Mouse (Mus musculus) heart, postnatal 0 days (tissue): ENCODE data around the gene Nrgn.

ENCODE experiments used
- CTCF ChIP-seq: IDR thresholded peaks from 2 replicates; pipeline ENCODE4 v1.5.1; 2016; ENCODE audit warnings: antibody characterized with exemption, control low read depth, low read depth
- EP300 ChIP-seq: IDR thresholded peaks from 2 replicates; pipeline ENCODE4 v1.6.1; 2016; ENCODE audit warnings: antibody characterized with exemption, low read depth

DNA sequence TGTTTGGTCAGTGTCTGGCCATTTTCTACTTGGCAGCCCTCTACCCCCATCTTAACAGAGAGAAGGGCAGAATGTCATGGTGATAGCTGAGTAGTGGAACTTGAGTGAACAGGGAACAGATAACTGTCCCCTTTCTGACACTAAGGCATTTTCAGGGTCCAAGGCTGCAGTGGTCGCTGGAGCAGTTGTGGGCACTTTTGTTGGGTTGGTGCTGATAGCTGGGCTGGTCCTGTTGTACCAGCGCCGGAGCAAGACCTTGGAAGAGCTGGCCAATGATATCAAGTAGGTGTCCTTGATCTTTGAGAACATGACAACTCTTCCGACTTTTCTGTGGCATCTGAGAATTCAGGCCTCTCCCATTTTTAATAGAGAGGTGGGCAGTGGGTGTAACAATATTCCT lies 15.9 kb downstream of the Nrgn start:
- TF ChIP-seq CTCF, result no peak
- TF ChIP-seq EP300, result no peak
